Mouse (Mus musculus) layer of hippocampus, postnatal 14 days (tissue): Measurements from ENCODE around the gene Ppan. TPM values are rescaled to one million over a fixed set of nuclear protein-coding genes. Genes with fewer than 3 reads are reported as not detected.

Experiments used
- DNase-seq, 2 experiments: peaks; one replicate each; pipeline ENCODE4 v3.0.0; 2021 to 2022; ENCODE audit warnings: low spot score in 2 of 2, mixed read lengths in 1 of 2
- microRNA-seq, 2 experiments: library from miRNA; unstranded; fragments of <30 nt; microRNA quantifications; one replicate each; pipeline ENCODE4 v1.2.0; 2021
- total RNA-seq, 2 experiments: library from RNA; stranded (reverse); gene quantifications; 2 replicates each; pipeline ENCODE4 v1.2.3; 2021

The Ppan gene
- total RNA-seq, 2 experiments from 2014 or later, result 21.3 to 25.6 TPM

DNA sequence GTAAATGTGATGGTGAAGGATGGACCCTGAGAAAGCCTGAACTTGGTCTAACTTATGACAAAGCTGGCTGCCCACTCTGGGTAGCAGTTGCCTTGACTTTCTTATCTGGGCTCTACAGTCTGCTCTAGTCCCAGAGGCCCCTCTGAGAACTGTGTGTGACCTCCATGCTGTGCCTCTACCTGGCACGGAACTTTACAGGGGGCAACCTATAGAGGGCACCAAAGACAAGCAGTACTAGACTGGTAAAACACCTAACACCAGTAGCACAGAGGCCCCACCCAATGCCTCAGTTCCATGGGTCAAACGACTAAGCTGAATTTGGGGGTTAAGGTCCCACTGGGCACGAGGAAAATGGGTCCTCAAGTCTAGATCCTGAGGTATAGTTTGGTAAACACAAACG is 28.2 kb downstream of the Ppan start:
- no peak for DNase-seq

DNA sequence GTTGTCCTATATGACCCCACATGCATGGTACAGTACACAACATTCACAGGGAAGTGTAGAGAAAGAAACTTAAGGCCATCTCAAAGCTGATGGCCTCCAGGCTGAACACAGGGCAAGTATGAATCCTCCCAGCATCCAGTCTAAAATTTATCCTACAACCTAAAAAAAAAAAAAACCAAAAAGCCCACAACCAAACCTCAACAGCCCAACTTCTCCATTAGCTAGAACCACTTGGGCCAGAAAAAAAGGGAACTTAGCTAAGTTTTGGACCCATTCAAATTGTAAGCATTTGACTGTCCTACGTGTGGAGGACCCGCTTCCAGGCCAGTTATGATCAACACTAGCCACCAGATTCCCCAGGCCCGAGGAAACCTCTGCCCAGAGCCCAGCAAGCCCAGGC is 35.3 kb downstream of the Ppan start:
- DNase-seq, result no peak

Small RNA genes lying within 50 kb of the gene (microRNA-seq; reads per million reads assigned to microRNA genes)
- 0.68 to 1.1 reads per million in 2 experiments for gene Mir7081

Other genes starting within 250 kb of the Ppan start
- gene Ubl5, start 245.3 kb upstream of the Ppan start, total RNA-seq, result 100 to 1,000 TPM; 310 to 314 TPM
- gene Fbxl12, start 243.4 kb upstream of the Ppan start, total RNA-seq, result 10 to 100 TPM; 17.9 to 18.9 TPM
- gene Pin1, start 236.1 kb upstream of the Ppan start, total RNA-seq, result 10 to 100 TPM; 33.8 to 34.0 TPM
- gene Olfm2, start 141.8 kb upstream of the Ppan start, total RNA-seq, result 10 to 100 TPM; 73.0 to 73.1 TPM
- 1 to 10 TPM; 2.3 to 2.7 TPM for gene Col5a3, start 73.1 kb upstream of the Ppan start, total RNA-seq
- gene Rdh8, start 69.7 kb upstream of the Ppan start, total RNA-seq, result not detected
- 10 to 100 TPM; 55.6 to 56.1 TPM for gene A230050P20Rik, start 19.5 kb upstream of the Ppan start, total RNA-seq
- gene Angptl6, start 8.4 kb upstream of the Ppan start, total RNA-seq, result 10 to 100 TPM in 1 of 2 experiments, 1 to 10 TPM in 1; 7.3 to 10.7 TPM
- 100 to 1,000 TPM; 114 to 123 TPM for gene Eif3g, start 10.4 kb downstream of the Ppan start, total RNA-seq
- 10 to 100 TPM; 35.5 to 37.1 TPM for gene Dnmt1, start 71.7 kb downstream of the Ppan start, total RNA-seq
- gene S1pr2, start 88.6 kb downstream of the Ppan start, total RNA-seq, result 1 to 10 TPM; 2.1 to 3.5 TPM
- gene Mrpl4, start 114.6 kb downstream of the Ppan start, total RNA-seq, result 10 to 100 TPM; 60.4 to 62.8 TPM
- gene Icam1, start 127.8 kb downstream of the Ppan start, total RNA-seq, result 1 to 10 TPM; 2.9 to 3.2 TPM
- gene Icam4, start 141.2 kb downstream of the Ppan start, total RNA-seq, result under 1 TPM; 0.41 to 0.44 TPM
- 100 to 1,000 TPM; 337 to 341 TPM for gene Icam5, start 143.9 kb downstream of the Ppan start, total RNA-seq
- 1 to 10 TPM in 1 of 2 experiments, not detected in 1; 2.0 TPM for gene Zglp1, start 178.9 kb downstream of the Ppan start, total RNA-seq
- gene Gm49373, start 184.9 kb downstream of the Ppan start, total RNA-seq, result 1 to 10 TPM in 1 of 2 experiments, under 1 TPM in 1; 0.55 to 1.6 TPM
- gene Fdx1l, start 185.4 kb downstream of the Ppan start, total RNA-seq, result 10 to 100 TPM; 53.6 to 58.8 TPM
- gene Gm38431, start 203.8 kb downstream of the Ppan start, total RNA-seq, result 1 to 10 TPM; 1.8 to 2.0 TPM
- gene Raver1, start 203.8 kb downstream of the Ppan start, total RNA-seq, result 10 to 100 TPM; 34.0 to 37.4 TPM
- gene Tyk2, start 243.1 kb downstream of the Ppan start, total RNA-seq, result 10 to 100 TPM; 14.2 to 14.3 TPM